Mouse (Mus musculus) heart, adult 2 months (tissue): ENCODE data around the gene Nfkbil1. TPM values are rescaled to one million over a fixed set of nuclear protein-coding genes. Genes with fewer than 3 reads are reported as not detected.

Experiments
- DNase-seq, 2 experiments: peaks; one replicate each; pipeline ENCODE4 v3.0.0; 2021
- H3K27ac ChIP-seq: fragments of 200-600 bp; 2 replicates; pipeline ENCODE4 v1.8.1; 2022
- H3K27me3 ChIP-seq: fragments of 200-500 bp; 2 replicates; pipeline ENCODE4 v1.6.1; 2012; ENCODE audit warnings: mild to moderate bottlenecking, low read length, inconsistent platforms, mixed read lengths; ENCODE audit not compliant: control insufficient read depth, insufficient read depth
- H3K36me3 ChIP-seq: fragments of 200-500 bp; 2 replicates; pipeline ENCODE4 v1.6.1; 2012; ENCODE audit warnings: low read length, inconsistent platforms; ENCODE audit not compliant: control insufficient read depth, insufficient read depth
- H3K4me1 ChIP-seq: fragments of 200-500 bp; 2 replicates; pipeline ENCODE4 v1.6.1; 2011; ENCODE audit warnings: low read length; ENCODE audit not compliant: control insufficient read depth, insufficient read depth
- H3K4me3 ChIP-seq: fragments of 200-600 bp; 2 replicates; pipeline ENCODE4 v1.8.1; 2022
- H3K79me2 ChIP-seq: fragments of 200-500 bp; replicated peaks from 2 replicates; pipeline ENCODE4 v1.6.1; 2012; ENCODE audit warnings: mild to moderate bottlenecking, inconsistent platforms, low read length, moderate library complexity, mixed read lengths; ENCODE audit not compliant: control insufficient read depth, insufficient read depth
- H3K9ac ChIP-seq: fragments of 200-500 bp; 2 replicates; pipeline ENCODE4 v1.6.1; 2012; ENCODE audit warnings: low read depth, mild to moderate bottlenecking, control low read depth, inconsistent platforms, low read length, mixed read lengths
- CTCF ChIP-seq: fragments of 200-600 bp; IDR thresholded peaks from 2 replicates; pipeline ENCODE4 v1.8.1; 2022; ENCODE audit warnings: antibody characterized with exemption, mild to moderate bottlenecking, moderate library complexity
- EP300 ChIP-seq: fragments of 200-500 bp; IDR thresholded peaks from 2 replicates; pipeline ENCODE4 v1.6.1; 2011; ENCODE audit warnings: low read depth, low read length, control low read depth; ENCODE audit not compliant: insufficient read depth
- POLR2A ChIP-seq: fragments of 200-500 bp; IDR thresholded peaks from 2 replicates; pipeline ENCODE4 v1.6.1; 2011; ENCODE audit warnings: mild to moderate bottlenecking, low read depth, low read length, control low read depth; ENCODE audit not compliant: insufficient read depth
- whole genome bisulfite sequencing: fragments of 180-500 bp; shearing (Covaris S2); methylation state at CpG from one replicate; pipeline ENCODE4 v1.1.7; 2018; 5-methylcytosine and 5-hydroxymethylcytosine counted together
- intact Hi-C: fragments of 180-260 bp; cut with DNase I; formaldehyde crosslinking; loops from one replicate; pipeline ENCODE4 v1.15.1; 2025
- polyA plus RNA-seq: library from polyadenylated mRNA; depleted of rRNA; stranded (reverse); fragments of >200 nt; gene quantifications from 2 replicates; pipeline ENCODE4 v1.2.3, GENCODE M21; 2012
- total RNA-seq, 2 experiments: library from RNA; stranded (reverse); gene quantifications; 2 replicates each; pipeline ENCODE4 v1.2.3; 2021

Nfkbil1 gene
- total and polyA plus RNA-seq, 3 experiments: 5.0 to 8.2 (median 6.5) TPM

DNA sequence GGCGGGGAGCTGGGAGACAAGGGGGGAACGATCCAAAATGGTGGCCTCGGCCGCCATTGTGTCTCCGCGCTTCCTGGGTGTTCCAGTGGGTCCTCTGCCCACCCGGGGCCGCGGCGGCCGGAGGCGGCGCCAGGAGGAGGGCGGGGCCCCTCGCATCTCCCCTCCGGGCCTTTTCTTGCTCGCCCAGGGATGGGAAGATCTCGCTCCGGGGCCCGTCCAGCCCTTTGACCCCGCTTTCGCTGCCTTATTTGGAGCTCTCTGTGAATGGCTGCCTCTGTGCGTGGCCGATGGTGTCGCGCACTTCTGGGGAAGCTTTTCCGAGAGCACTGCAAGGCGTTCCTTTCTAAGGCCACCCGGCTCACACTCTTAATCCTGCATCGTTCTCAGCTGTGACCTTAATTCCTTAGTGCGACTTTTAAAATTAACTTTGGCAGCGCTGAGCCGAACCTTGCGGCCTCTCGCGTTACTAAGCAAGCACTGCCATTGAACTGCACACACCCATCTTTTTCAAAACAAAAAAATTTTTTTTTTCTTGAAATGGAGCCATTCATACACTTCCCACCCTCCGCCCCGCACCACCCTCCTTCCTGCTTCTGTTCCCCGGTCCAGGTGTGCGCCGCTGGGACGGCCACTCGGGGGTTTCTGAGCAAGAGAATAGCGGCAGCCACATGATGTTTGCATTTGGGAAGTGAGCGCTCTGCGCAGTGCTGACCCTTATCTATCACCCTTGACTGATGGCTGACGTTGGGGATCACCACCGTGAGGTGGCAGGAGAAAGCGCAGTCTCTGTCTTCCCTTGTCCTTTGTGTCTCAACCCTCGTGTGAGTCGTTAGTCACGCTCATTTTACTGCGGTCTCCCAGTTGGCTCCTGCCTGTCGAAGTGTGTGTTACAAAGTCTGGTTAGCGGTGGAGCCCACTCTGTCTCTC lies 6.7 kb upstream of the Nfkbil1 start:
- Histone ChIP-seq H3K36me3 (peaks cover 21% of the 10 kb centered on the region), H3K27me3 (no peaks in the 10 kb centered on the region), H3K9ac (peak overlapping the region; percentile 91), H3K27ac (peak overlapping the region; percentile 98), H3K4me3 (peak overlapping the region; percentile 77), H3K4me1 (peaks cover 18% of the 10 kb centered on the region), H3K79me2 (peaks cover 4% of the 10 kb centered on the region)
- WGBS: under 1% methylated on average over 55 of the region's 55 CpGs
- peak; percentile 61 to 64 for DNase-seq
- intact Hi-C loops: loop anchor here (5.0 to 10.0 kb wide), 2 partner anchors 240 to 407 kb away; partner anchors contain the start of genes Dxo, Stk19 and Vars
- TF ChIP-seq EP300 (peak; percentile 24; the same call in 1 of the 2 replicates), POLR2A (no peak; the same call in 1 of the 2 replicates), CTCF (peak; percentile 29)

GRCm38 (mm10) chr17:35241305-35242014 lies 5.9 kb upstream of the Nfkbil1 start, which contains the start of gene Ddx39b:
Gene Ddx39b, plus strand, starts transcription at chr17:35241746.
- Histone ChIP-seq H3K27me3 (no peaks in the 10 kb centered on the region), H3K9ac (peak within 1 kb of the TSS; percentile 91), H3K36me3 (peaks cover 21% of the 10 kb centered on the region), H3K4me3 (peak within 1 kb of the TSS; percentile 77), H3K4me1 (peaks cover 18% of the 10 kb centered on the region), H3K79me2 (peaks cover 4% of the 10 kb centered on the region), H3K27ac (peak within 1 kb of the TSS; percentile 98)
- TF ChIP-seq POLR2A (peak; percentile 90), EP300 (peak; percentile 88), CTCF (peak; percentile 36)
- under 1% methylated on average over 68 of the region's 69 CpGs for WGBS
- DNase-seq: peak; percentile 96 to 98
- intact Hi-C loops: loop anchor here (5.0 to 10.0 kb wide), 2 partner anchors 239 to 407 kb away; partner anchors contain the start of genes Dxo, Stk19 and Vars

- Histone ChIP-seq H3K79me2 (peaks cover 4% of the 10 kb centered on the region), H3K36me3 (peaks cover 19% of the 10 kb centered on the region), H3K27ac (peak overlapping the region; percentile 98), H3K4me3 (peak overlapping the region; percentile 77), H3K4me1 (peaks cover 15% of the 10 kb centered on the region), H3K27me3 (no peaks in the 10 kb centered on the region), H3K9ac (peak overlapping the region; percentile 63; the same call in 1 of the 2 replicates)
- TF ChIP-seq EP300 (no peak), CTCF (no peak), POLR2A (no peak)
- no peak for DNase-seq
- intact Hi-C loops: loop anchor here (5.0 to 10.0 kb wide), 2 partner anchors 238 to 406 kb away; partner anchors contain the start of genes Dxo, Stk19 and Vars
- 21% methylated on average over 12 of the region's 12 CpGs for WGBS
Measured at GRCm38 (mm10) chr17:35240384-35241304, 5.1 kb upstream of the Nfkbil1 start.

DNA sequence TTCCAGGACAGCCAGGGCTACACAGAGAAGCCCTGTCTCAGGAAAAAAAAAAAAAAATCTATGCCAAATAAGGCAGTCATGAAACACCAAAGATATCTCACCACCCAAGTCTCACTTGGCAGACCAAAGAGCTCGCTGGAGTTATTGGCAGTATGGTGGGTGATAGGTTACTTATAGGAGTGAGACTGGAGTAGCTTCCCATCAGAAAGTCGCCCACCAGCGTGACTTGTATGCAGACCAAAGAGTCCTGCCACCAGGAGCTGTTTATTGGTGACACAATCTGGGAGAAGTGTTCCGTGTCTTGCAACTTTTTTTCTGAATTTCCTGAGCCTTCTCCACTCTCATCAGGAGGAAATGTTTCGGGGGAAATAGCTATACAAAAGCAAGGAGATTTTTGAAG lies 4.1 kb upstream of the Nfkbil1 start:
- TF ChIP-seq EP300 (no peak), POLR2A (no peak), CTCF (no peak)
- Histone ChIP-seq H3K27me3 (no peaks in the 10 kb centered on the region), H3K36me3 (peaks cover 13% of the 10 kb centered on the region), H3K9ac (no peak overlapping the region), H3K4me1 (peaks cover 14% of the 10 kb centered on the region), H3K27ac (peak overlapping the region; percentile 98; the same call in 1 of the 2 replicates), H3K79me2 (peaks cover 4% of the 10 kb centered on the region), H3K4me3 (no peak overlapping the region)
- WGBS: 62% methylated on average over 5 of the region's 5 CpGs
- intact Hi-C loops: loop anchor here (5.0 to 10.0 kb wide), 5 partner anchors 117 to 405 kb away; partner anchors contain the start of genes Csnk2b, Dxo, Gpank1 and Nelfe
- no peak for DNase-seq

GRCm38 (mm10) chr17:35237504-35237903 lies 1.9 kb upstream of the Nfkbil1 start:
- intact Hi-C loops: loop anchor here (2.0 to 10.0 kb wide), 4 partner anchors 71 to 383 kb away; partner anchors contain the start of genes Csnk2b, Gpank1, Nelfe and Skiv2l
- no peak for DNase-seq
- Histone ChIP-seq H3K27ac (no peak overlapping the region), H3K4me3 (no peak overlapping the region), H3K9ac (no peak overlapping the region), H3K27me3 (no peaks in the 10 kb centered on the region), H3K79me2 (no peaks in the 10 kb centered on the region; the same call in 1 of the 2 replicates), H3K36me3 (no peaks in the 10 kb centered on the region), H3K4me1 (peaks cover 7% of the 10 kb centered on the region)
- no peak for TF ChIP-seq POLR2A
- TF ChIP-seq CTCF: no peak
- TF ChIP-seq EP300: no peak
- 90% methylated on average over 12 of the region's 12 CpGs for WGBS
